Mouse (Mus musculus) embryonic fibroblast, embryonic 13.5 days (primary cell): Measurements from ENCODE around the gene Arl15.

Experiments
- CTCF ChIP-seq: IDR thresholded peaks from 2 replicates; pipeline ENCODE4 v1.5.1; 2011; ENCODE audit warnings: mild to moderate bottlenecking, control low read depth, low read length, moderate library complexity, borderline replicate concordance; ENCODE audit not compliant: insufficient read depth
- POLR2A ChIP-seq: IDR thresholded peaks from 2 replicates; pipeline ENCODE4 v1.6.1; 2011; ENCODE audit warnings: low read depth, mild to moderate bottlenecking, control low read depth, low read length, moderate library complexity

GRCm38 (mm10) chr13:113854146-113854545 lies 59.8 kb downstream of the Arl15 start:
- no peak for TF ChIP-seq POLR2A
- TF ChIP-seq CTCF = no peak
